Mouse (Mus musculus) embryonic stem cell, embryonic (primary cell): ENCODE measurements around the gene Cldnd2.

ENCODE experiments used
- CTCF ChIA-PET, 4 experiments: fragments of 300-600 bp in 2 of 4; fragments of 350-600 bp in 2 of 4; sonication (Branson Sonifier 250); formaldehyde crosslinking; loops; one replicate each; lab custom pipeline; 2022; ENCODE audit warnings: inconsistent platforms in 2 of 4; lab: Charles Lee
- POLR2A ChIA-PET, 4 experiments: fragments of 300-600 bp in 2 of 4; fragments of 350-600 bp in 2 of 4; sonication (Branson Sonifier 250); formaldehyde crosslinking; loops; one replicate each; lab custom pipeline; 2022; ENCODE audit warnings: antibody characterized with exemption in 4 of 4, inconsistent platforms in 1 of 4; lab: Charles Lee

The Cldnd2 gene

GRCm38 (mm10) chr7:43440482-43440881, at the start of gene Cldnd2:
TSS of gene Cldnd2 (plus strand) at chr7:43440782.
- ChIA-PET POLR2A (no interaction called here), CTCF (interaction anchor here in 2 of 4 experiments (0.6 to 0.7 kb wide), 2 partner anchors 17 to 23 kb away, joined by 3 to 4 read pairs; no protein-coding TSS in a partner anchor)

GRCm38 (mm10) chr7:43392349-43393121, 48.0 kb upstream of the Cldnd2 start:
- POLR2A ChIA-PET, result no interaction called here
- CTCF ChIA-PET, result interaction anchor here in 1 of 4 experiments (0.6 kb wide), 1 partner anchor 260 kb away, joined by 3 read pairs; no protein-coding TSS in a partner anchor

- CTCF ChIA-PET, result interaction anchor here in 1 of 4 experiments (0.9 kb wide), 1 partner anchor 71 kb away, joined by 3 read pairs; no protein-coding TSS in a partner anchor
- POLR2A ChIA-PET, result interaction anchor here in 1 of 4 experiments (0.6 kb wide), 1 partner anchor 1005 kb away, joined by 3 read pairs; no protein-coding TSS in a partner anchor
Observed at GRCm38 (mm10) chr7:43399501-43399900, 41.1 kb upstream of the Cldnd2 start.

GRCm38 (mm10) chr7:43402718-43403117, 37.9 kb upstream of the Cldnd2 start:
- ChIA-PET POLR2A (interaction anchor here in 1 of 4 experiments (0.7 kb wide), 1 partner anchor 75 kb away, joined by 3 read pairs; no protein-coding TSS in a partner anchor), CTCF (interaction anchor here in 1 of 4 experiments (0.5 kb wide), 1 partner anchor 11 kb away, joined by 3 read pairs; no protein-coding TSS in a partner anchor)

GRCm38 (mm10) chr7:43407573-43407972, 33.0 kb upstream of the Cldnd2 start:
- POLR2A ChIA-PET, result no interaction called here

GRCm38 (mm10) chr7:43408131-43408553, 32.4 kb upstream of the Cldnd2 start, which contains the start of gene Siglecg:
TSS of gene Siglecg (plus strand) at chr7:43408204.
- ChIA-PET CTCF (interaction anchor here in 3 of 4 experiments (0.6 to 1.3 kb wide), 5 partner anchors 10 to 512 kb away, joined by 3 to 6 read pairs (median 3); no protein-coding TSS in a partner anchor), POLR2A (interaction anchor here in 1 of 4 experiments (0.5 kb wide), 1 partner anchor 17 kb away, joined by 3 read pairs; no protein-coding TSS in a partner anchor)

More at GRCm38 (mm10) chr7:43407573-43407972, 33.0 kb upstream of the Cldnd2 start:
- CTCF ChIA-PET, result interaction anchor here in 2 of 4 experiments (1.0 to 1.2 kb wide), 2 partner anchors 15 to 512 kb away, joined by 3 to 6 read pairs; no protein-coding TSS in a partner anchor

GRCm38 (mm10) chr7:43409084-43409483, 31.5 kb upstream of the Cldnd2 start:
- ChIA-PET POLR2A (no interaction called here), CTCF (interaction anchor here in 3 of 4 experiments (1.1 to 1.3 kb wide), 3 partner anchors 9 to 14 kb away, joined by 3 to 6 read pairs (median 5); no protein-coding TSS in a partner anchor)

- ChIA-PET CTCF (interaction anchor here in 2 of 4 experiments (0.9 to 1.4 kb wide), 2 partner anchors 11 to 12 kb away, joined by 3 read pairs; no protein-coding TSS in a partner anchor), POLR2A (interaction anchor here in 1 of 4 experiments (0.8 kb wide), 1 partner anchor 55 kb away, joined by 3 read pairs; no protein-coding TSS in a partner anchor)
Observed at GRCm38 (mm10) chr7:43411724-43412123, 28.9 kb upstream of the Cldnd2 start.

GRCm38 (mm10) chr7:43417298-43417697, 23.3 kb upstream of the Cldnd2 start:
- ChIA-PET CTCF (interaction anchor here in 3 of 4 experiments (0.5 to 1.7 kb wide), 9 partner anchors 9 to 433 kb away, joined by 3 to 11 read pairs (median 4); no protein-coding TSS in a partner anchor), POLR2A (interaction anchor here in 2 of 4 experiments (0.6 to 1.0 kb wide), 3 partner anchors 9 to 206 kb away, joined by 3 to 8 read pairs (median 3); no protein-coding TSS in a partner anchor)

- POLR2A ChIA-PET, result interaction anchor here in 3 of 4 experiments (0.7 to 2.0 kb wide), 7 partner anchors 10 to 366 kb away, joined by 3 to 20 read pairs (median 3); partner anchors contain the start of genes Etfb (in 1 of the 3) and Gm45233 (in 1 of the 3)
- CTCF ChIA-PET, result interaction anchor here (0.5 to 2.4 kb wide), 48 partner anchors 9 to 259 kb away, joined by 3 to 34 read pairs (median 4); partner anchors contain the start of genes Nkg7 (in 1 of the 4), Siglecg (in 1 of the 4) and Vsig10l (in 1 of the 4)
Observed at GRCm38 (mm10) chr7:43422995-43423617, 17.5 kb upstream of the Cldnd2 start.

GRCm38 (mm10) chr7:43423991-43424625, 16.5 kb upstream of the Cldnd2 start:
- CTCF ChIA-PET, result interaction anchor here (0.6 to 2.5 kb wide), 18 partner anchors 12 to 95 kb away, joined by 3 to 21 read pairs (median 4); partner anchors contain the start of gene Nkg7 (in 1 of the 4)
- POLR2A ChIA-PET, result interaction anchor here in 3 of 4 experiments (0.5 to 2.0 kb wide), 10 partner anchors 9 to 757 kb away, joined by 3 to 20 read pairs (median 4); partner anchors contain the start of genes Etfb (in 2 of the 3) and Gm45233 (in 2 of the 3)

GRCm38 (mm10) chr7:43427406-43427805, 13.2 kb upstream of the Cldnd2 start, which contains the start of gene Lim2:
TSS of gene Lim2 (plus strand) at chr7:43427670.
- CTCF ChIA-PET, result interaction anchor here in 2 of 4 experiments (0.6 to 1.4 kb wide), 3 partner anchors 25 to 45 kb away, joined by 3 to 6 read pairs (median 4); no protein-coding TSS in a partner anchor
- POLR2A ChIA-PET, result interaction anchor here in 3 of 4 experiments (0.6 to 2.4 kb wide), 6 partner anchors 11 to 144 kb away, joined by 3 to 13 read pairs (median 4); partner anchors contain the start of genes Etfb (in 1 of the 3) and Gm45233 (in 1 of the 3)

- POLR2A ChIA-PET, result interaction anchor here (0.5 to 1.1 kb wide), 4 partner anchors 14 to 244 kb away, joined by 3 to 4 read pairs (median 3); partner anchors contain the start of genes Etfb (in 1 of the 4) and Gm45233 (in 1 of the 4)
- CTCF ChIA-PET, result interaction anchor here in 1 of 4 experiments (1.2 kb wide), 1 partner anchor 41 kb away, joined by 6 read pairs; no protein-coding TSS in a partner anchor
Observed at GRCm38 (mm10) chr7:43429500-43429899, 11.1 kb upstream of the Cldnd2 start.

- POLR2A ChIA-PET, result interaction anchor here (0.5 to 2.1 kb wide), 6 partner anchors 9 to 314 kb away, joined by 3 to 9 read pairs (median 4); no protein-coding TSS in a partner anchor
Observed at GRCm38 (mm10) chr7:43432891-43433290, 7.7 kb upstream of the Cldnd2 start.

GRCm38 (mm10) chr7:43434676-43435075, 5.9 kb upstream of the Cldnd2 start:
- POLR2A ChIA-PET, result interaction anchor here in 1 of 4 experiments (0.7 to 1.6 kb wide), 2 partner anchors 9 to 173 kb away, joined by 3 to 5 read pairs; partner anchors contain the start of genes Etfb and Gm45233
- CTCF ChIA-PET, result interaction anchor here in 2 of 4 experiments (1.1 to 1.3 kb wide), 4 partner anchors 12 to 36 kb away, joined by 3 to 6 read pairs (median 4); no protein-coding TSS in a partner anchor

More at GRCm38 (mm10) chr7:43432891-43433290, 7.7 kb upstream of the Cldnd2 start:
- CTCF ChIA-PET, result interaction anchor here in 2 of 4 experiments (1.0 to 2.5 kb wide), 2 partner anchors 10 kb away, joined by 4 to 9 read pairs; no protein-coding TSS in a partner anchor
